Mouse (Mus musculus) left cerebral cortex, postnatal 36 days (tissue): Measurements from ENCODE around the gene Akain1. TPM values are rescaled to one million over a fixed set of nuclear protein-coding genes. Genes with fewer than 3 reads are reported as not detected.
A peak's percentile ranks its signal among the peaks of the same experiment; 100 is the strongest.

ENCODE experiments used
- DNase-seq, 2 experiments: peaks; one replicate each; pipeline ENCODE4 v3.0.0; 2021 to 2022; ENCODE audit warnings: low spot score in 2 of 2, mixed read lengths in 1 of 2
- intact Hi-C: fragments of 180-260 bp; cut with DNase I; formaldehyde crosslinking; loops from one replicate; pipeline ENCODE4 v1.15.1; 2025
- total RNA-seq, 2 experiments: library from RNA; stranded (reverse); gene quantifications; 2 replicates each; pipeline ENCODE4 v1.2.3; 2021

The Akain1 gene
- 1 to 10 TPM; 4.5 to 5.6 TPM for total RNA-seq

DNA sequence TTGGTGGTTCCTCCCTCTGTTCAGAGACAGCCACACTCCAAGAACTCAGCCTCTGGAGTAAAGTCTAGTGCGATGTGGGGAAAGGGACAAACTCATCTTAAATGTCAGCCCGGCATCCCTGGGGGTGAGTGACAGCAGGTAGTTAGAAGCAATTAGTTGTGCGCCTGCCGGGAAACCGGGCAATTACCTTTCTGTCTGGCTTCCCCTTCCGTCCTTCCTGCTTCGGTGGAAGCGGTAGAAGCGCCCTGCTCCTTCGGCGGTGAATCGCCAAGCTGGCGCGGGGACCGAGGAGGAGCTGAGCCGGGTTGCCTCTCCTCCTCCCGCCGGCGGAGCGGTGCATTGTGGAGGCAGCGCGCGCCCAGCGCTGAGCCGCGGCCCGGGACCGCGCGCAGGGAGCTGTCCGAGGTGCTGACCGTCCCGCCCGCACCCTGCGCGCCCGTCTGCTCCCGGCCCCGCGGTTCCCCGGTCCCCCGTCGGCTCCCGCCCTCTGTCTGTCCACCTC lies at the start of gene Akain1:
Gene Akain1, plus strand, starts transcription at position 337 of the 502 bp plus-strand sequence.
- peak; percentile 41 to 42 for DNase-seq
- intact Hi-C loops, result no loop called here

DNA sequence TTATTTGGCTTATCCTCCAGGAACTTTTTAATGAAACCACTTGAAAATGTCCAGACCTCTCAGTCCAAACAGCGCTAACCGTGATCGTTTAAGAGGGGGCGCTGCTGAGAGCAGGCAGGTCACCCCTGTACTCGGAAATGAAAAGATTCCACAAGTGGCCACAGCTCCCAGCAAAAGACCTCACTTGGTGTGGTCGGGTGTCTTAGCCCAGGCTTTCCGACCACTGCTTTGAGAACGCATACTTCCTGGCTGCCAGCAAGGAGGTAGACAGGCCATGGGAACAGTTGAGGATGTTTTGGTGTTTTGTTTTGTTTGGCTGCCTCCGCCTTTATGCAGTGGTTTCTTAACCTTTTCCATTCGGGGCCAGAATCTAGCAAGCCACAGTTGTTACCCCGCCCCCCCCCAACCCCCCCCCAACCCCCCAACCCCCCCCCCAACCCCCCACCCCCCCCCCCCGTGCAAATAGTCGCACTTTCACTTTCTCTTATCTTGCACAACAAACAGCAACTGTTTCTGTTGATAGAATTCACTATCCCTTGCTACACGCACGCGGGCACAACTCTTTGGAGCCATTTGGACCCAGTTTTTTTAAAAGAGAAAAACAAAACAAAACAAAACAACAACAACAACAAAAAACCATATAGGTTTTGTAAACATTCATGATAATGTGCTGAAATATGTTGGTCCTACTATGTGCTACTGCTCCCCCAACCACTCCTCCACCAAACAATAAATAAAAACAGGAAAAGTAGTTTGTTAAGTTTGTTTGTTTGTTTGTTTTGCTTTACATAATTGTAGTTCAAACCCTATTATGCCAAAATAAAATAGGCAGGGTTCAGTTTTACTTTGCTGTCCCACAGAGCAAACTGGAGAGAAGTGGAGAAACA lies 42.7 kb upstream of the Akain1 start:
- intact Hi-C loops, result no loop called here
- no peak for DNase-seq

DNA sequence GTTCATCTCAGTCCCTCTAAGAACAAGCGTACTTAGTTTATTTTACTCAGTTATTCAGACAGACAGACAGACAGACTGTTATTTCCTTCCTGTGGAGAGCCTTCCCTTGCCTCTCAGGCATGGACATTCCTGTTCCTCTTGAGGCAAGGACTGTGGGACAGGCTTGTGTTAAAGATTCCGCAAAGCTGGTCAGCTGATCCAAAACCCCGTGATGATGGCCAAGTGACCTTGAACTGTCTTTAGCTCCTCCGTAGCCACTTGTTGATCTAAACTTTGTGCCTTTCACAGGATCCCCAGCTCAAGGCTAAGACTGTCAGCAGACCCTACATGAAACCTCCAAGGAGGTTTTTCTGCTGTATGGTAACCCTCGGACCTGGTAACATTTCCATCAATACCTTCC lies 42.0 kb upstream of the Akain1 start:
- intact Hi-C loops, result no loop called here
- no peak for DNase-seq

DNA sequence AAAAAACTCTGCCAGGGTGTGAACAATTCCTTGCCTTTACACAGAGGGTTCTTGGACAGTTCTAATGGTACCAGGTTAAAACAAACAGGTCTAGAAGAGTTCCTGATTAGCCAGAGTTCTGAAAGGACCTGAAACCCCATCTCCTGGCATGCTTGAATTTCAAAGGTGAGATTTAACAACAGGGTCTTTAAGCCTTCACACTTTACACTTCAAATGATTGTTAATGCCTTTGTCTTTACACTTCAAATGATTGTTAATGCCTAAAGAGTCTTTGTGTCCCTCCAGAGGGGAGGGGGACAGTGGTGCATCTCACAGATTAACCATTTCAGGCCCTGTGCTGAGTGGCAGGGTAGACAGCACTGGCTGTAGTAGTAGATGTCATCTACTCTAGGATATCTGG lies 41.0 kb upstream of the Akain1 start:
- intact Hi-C loops, result no loop called here
- DNase-seq, result no peak

DNA sequence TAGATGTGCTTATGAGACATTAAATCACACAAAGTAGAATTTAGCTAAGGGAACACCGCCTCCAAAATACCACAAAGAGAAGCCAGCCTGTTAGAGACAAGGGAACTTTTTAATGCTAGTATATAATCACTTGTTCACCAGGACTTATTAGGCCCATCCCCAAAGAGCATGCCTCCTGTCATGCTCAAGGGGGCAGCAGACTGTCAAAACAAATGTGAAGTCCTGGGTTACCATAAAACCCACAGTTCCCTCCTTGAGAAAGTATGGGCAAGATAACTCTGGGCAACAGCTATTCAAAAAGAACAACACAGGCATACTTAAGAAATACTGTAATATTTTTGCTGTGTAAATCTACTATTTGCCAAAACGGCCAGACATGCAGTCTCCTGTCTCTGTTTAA lies 38.0 kb upstream of the Akain1 start:
- DNase-seq, result no peak
- intact Hi-C loops, result no loop called here

DNA sequence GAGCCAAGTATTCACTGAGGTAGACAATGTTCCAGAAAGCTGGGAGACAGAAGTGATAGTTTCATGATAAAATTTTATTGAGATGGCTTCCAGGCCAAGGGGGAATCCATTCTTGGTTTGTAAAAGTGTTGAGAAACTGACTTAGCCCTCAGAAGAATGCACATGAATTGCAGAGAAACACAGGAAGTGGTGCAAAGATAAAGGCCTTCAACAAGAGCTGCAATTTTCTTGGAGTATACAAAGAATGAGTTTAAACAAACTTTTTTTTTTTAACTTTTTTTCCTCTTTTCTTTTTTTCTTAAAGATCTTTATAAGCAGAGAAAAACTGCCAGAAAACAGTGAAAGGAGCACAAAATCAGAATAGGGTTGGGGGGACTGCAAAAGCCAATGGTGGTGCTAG lies 23.0 kb upstream of the Akain1 start:
- intact Hi-C loops, result no loop called here

DNA sequence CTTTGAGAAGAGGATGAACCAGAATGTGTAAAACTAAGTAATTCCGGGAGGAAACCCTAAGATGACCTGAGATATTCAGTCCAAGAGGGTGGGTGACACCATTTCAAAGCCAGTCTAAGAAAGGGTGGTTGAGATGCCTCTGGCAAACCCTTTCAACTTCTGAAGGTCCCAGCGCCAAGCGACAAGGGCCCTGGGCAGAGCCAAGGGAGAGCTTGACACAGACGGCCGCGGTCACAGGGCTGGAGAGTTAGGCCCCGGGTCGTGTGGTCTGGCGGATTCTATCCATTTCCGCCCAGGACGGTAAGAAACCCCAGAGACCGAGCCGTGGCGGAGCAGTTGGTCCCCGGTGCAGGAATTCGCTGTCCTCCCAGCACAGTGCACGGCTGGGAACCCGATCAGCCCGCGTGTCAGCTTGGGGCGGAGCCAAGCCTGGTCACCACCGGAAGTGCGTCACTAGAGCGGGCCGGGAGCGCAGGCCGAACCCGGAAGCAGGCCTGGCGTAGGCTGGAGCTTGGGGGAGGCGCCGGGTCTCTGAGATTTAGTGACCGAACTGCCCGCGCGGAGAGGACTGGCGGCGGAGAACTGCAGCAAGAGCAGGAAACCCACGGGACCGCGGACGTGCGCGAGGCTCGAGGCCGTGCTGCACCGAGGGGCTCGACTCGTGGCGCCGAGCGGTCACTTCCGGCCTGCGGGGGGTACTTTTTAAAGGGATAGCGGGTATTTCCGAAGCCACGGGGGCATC lies 22.0 kb upstream of the Akain1 start:
- DNase-seq, result peak; percentile 97
- intact Hi-C loops, result loop anchor here (1.0 kb wide), 2 partner anchors 29 to 34 kb away; partner anchors contain the start of gene Zbtb14

More for the DNA sequence above, 23.0 kb upstream of the Akain1 start:
- no peak for DNase-seq

DNA sequence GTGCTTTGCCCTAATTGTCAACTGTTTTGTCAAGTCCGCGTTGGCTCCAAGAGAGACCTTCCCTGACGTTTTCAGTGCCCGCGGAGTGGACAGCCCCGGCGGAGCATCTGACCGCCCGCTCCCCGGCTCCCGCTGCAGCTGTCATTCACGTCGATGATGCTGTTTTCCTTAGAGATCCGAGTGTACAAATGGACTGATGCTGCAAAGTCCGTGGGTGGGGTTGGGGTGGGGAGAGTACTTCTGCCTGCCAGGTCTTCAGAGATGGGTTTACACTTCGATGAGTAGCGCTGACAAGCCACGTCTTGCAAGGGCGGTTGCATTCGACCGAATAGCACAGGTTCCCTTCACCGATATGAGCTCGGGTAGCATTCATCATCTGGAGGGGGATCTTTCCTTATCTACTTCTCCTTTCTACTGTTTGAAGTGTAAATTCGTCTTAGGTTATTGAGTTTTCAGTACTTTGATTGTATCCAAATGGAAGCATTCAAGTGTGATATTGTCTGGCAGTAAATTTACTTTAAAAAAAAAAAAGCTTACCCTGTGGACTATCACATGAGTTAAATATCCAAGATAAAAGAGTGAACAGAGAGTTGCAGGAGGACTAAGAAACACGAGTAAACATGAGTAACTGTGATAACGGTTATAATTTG lies 21.3 kb upstream of the Akain1 start:
- intact Hi-C loops, result loop anchor here (1.0 kb wide), 2 partner anchors 30 to 35 kb away; partner anchors contain the start of gene Zbtb14
- no peak for DNase-seq

DNA sequence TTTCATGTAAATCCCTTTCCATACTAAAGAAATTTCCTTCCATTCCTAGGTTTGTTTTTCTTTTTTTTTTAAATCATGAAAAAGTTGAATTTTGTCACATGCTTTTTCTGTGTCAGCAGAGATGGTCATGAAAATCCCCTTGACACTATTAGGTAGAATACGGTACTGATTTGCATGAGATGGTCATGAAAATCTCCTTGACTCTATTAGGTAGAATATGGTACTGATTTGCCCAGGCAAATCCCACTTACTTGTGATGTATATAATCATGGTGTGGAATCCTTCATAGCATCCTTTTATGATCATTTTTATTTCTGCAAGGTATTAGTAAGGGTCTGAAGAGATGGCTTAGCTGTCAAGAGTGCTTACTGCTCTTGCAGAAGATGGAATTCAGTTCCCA lies 17.5 kb upstream of the Akain1 start:
- intact Hi-C loops, result no loop called here
- DNase-seq, result no peak

DNA sequence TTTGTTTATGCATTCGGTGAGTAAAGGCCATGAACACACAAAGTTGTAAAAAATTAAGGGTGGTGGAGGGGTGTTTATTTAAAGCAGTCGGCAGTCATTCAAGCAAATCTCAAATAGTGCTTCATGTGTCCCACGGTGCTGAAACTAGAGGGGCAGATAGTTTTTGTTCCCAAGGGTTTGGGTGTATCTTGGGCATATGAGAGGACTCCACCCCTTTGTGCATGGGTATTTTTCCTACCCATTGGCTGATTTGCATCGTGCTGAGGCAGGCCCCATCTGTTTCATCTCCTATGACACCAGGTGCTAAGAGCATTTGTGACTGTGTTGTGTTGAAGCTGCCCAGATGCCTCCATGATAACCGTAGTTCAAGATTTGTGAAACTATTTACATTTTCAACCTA lies 1.3 kb upstream of the Akain1 start:
- intact Hi-C loops, result no loop called here
- no peak for DNase-seq

DNA sequence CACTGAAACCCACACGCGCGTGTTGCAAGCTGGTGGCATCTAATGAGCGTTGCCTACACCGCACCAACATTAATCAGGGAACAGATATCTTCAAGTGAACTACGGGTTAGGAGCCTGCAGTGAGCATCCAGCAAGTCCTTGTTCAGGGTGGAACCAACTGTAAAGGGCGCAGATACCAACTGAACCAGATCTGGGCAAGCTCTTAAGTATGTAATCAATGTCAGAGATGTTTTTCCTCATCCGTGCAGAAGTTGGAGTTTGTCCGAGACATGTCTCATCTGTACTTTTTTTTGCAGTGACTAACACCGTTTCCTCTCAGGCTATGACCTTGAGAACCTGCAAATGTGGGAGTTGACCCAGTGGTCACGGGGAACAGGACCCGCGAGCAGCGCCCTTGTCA lies 640 bp upstream of the Akain1 start:
- intact Hi-C loops, result no loop called here
- DNase-seq, result no peak

DNA sequence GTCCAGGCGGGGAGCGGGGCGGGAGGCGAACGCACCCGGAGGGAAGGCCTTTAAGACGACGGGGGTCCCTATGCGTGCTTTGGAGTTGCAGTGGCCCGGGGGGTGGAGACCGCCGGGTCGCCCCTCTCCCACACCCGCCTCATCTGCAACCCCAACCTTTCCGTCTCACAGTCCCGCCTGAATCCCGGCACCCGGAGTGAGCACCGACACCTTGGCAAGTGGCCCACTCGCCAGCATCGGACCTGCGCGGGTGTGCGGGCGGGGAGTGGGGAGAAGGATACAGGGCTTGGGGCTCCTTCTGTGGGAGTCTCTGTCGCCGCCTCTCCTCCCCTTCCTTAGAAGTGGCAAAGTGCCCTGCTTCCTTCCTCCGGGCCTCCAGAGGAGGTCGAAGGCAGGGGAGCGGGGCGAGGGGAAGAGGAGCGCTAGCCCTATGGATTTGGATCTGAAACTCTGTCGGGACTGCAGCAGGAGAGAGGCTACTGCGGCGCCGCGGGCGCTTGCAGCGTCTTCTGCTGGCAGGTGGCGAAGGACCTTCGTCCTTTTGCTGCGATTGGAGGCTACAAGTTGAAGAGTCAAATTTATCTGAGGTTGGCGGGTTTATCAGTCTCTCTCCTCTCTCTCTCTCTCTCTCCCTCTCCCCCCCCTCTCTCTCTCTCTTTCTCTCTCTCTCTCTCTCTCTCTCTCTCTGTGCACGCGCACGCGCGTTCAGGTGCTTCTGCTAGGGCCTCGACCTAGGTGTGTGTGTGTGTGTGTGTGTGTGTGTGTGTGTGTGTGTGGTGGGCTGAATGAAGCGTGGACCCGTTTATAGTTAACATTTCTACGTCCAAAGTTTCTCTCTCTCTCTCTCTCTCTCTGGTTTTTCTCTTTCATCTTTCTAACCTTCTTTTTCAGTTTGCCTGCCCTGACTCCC lies 700 bp downstream of the Akain1 start:
- intact Hi-C loops, result no loop called here

DNA sequence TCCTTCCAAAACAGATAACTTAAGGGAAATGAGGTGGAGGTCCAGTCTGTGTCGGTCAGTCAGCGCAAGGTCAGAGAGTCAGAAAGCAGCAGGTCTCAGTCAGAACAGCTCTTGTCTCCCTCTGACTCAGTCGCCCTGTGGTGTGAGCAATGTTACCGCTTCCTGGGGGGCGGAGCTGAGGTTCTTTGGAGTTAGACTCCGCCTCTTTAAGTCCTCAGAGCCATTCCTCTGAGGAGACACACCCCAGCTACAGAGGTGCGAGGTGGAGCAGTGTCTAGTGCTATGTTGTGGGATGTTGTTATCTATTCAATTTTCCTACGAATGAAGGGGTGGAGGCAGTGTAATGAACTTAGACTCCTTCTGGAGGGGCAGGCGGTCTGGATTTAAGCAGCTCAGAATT lies 1.9 kb downstream of the Akain1 start:
- DNase-seq, result no peak
- intact Hi-C loops, result no loop called here

More for the DNA sequence above, 700 bp downstream of the Akain1 start:
- DNase-seq, result peak; percentile 27 to 28

DNA sequence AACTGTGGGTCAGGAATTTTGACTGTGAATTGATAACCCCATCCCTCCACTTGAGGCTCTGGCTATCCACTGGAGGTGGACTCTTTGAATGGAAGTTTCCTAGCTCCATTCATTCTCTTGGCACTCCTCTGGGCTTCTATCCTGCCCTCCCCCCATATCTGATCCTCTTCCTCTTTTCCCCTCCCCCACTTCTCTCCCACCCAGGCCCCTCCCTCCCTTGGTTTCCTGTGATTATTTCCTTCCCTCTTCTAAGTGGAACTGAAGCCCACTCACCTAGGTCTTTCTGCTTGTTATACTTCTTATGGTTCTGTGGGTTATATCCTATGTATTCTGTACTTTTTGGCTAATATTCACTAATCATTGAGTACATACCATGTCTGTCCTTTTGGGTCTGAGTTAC lies 9.6 kb downstream of the Akain1 start:
- no peak for DNase-seq
- intact Hi-C loops, result no loop called here

DNA sequence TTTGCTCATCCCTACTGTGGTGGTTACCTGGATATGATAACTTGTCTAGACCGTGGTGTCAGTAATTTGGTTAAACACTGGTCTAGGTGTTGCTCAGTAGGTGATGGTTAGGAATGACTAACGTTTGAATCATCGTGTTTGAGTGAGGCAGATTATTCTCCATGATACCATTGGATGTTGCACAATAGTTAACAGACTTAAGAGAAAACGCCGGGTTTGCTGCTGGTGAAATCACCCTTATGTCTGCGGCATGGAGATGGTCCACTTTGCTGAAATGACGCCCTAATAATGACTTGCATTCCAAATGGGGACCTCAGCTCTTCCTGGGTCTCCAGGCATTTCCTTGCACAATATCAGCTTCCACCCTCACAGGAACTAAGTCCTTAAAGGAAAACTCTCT lies 22.6 kb downstream of the Akain1 start:
- intact Hi-C loops, result no loop called here
- no peak for DNase-seq

DNA sequence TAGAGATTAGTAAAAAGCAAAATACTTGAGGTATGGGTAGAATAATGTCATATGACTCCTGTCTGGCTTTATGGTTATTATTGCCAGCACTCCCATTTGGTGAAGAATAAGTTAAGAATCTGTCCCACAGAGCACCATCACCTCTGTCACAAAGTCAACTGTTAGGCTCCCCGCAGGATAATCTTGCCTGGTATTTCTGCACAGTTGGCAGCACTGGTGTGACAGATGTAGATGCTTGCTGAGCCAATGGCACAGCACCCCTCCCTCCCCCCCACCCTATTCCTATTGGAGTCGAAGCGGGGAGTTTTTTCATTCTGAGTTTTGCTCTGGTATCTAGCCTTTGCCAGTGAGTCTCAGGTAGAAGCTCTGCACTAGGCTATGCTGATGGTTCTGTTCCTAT lies 23.9 kb downstream of the Akain1 start:
- intact Hi-C loops, result no loop called here
- DNase-seq, result no peak

DNA sequence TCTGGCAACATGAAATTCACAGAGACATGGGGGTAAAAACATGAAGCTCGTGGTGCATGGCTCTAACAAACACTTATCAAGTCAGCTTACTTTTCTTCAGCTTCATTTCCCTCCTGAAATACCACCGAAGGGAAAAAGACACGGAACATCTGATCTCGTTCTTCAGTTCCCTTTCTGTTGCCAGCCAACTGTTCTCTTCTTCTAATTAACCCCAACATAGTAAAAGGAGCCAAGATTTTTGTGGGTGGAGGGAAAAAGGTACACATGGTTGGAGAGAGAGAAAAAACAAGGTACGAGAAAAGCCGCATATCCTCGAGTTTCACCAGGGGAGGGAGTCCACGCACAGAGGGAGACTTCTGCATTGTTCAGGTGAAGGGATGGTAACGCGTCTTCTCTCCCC lies 32.0 kb downstream of the Akain1 start:
- no peak for DNase-seq
- intact Hi-C loops, result no loop called here

DNA sequence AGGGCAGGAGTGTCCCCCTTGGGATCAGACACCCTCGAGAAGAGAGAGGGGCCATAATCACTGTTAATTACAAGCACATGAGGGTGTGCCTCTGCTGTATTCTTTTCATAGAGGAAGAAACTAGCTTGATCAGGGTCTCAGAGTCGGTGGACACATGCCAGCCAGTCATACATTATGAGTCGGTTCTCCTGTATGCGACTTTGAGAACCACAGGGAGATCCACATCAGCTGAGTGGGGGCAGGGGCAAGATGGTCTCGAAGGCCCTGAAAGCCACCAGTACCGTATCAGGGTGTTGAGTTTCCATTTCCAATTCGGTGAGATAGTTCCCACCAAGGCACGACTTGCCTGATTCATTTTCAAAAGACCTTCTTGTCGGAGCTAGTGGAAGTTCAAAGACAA lies 33.3 kb downstream of the Akain1 start:
- no peak for DNase-seq
- intact Hi-C loops, result no loop called here

DNA sequence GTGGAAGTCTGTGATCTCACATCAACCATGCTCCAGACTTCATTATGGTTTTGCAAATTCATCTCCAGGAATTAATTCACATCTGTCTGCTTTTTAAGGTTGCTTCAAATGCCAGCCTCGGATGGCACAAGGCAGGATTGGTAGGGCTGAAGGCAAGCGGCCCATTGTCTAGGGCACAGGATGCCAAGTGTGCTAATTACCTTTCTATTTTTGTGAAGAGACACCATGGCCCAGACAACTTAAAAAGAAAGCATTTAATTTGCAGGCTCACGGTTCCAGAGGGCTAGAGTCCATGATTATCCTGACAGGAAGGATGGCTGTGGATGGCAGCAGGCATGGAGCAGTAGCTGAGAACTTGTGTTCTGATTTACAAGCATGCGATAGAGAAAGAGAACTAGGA lies 35.0 kb downstream of the Akain1 start:
- DNase-seq, result no peak
- intact Hi-C loops, result no loop called here
